Mouse (Mus musculus) C2C12 (cell line): ENCODE measurements around the gene Gm8947. TPM values are rescaled to one million over a fixed set of nuclear protein-coding genes. Genes with fewer than 3 reads are reported as not detected.
"Not testable (repeated sequence)": the region's sequence is repeated elsewhere in the genome, so short reads cannot be mapped to it uniquely, and the experiment has no call there.

Source experiments
- H3K27me3 ChIP-seq: one replicate; pipeline ENCODE4 v1.6.1; 2011; ENCODE audit not compliant: control insufficient read depth, insufficient read depth, insufficient read length
- H3K36me3 ChIP-seq: one replicate; pipeline ENCODE4 v1.6.1; 2011; ENCODE audit not compliant: control insufficient read depth, insufficient read depth
- H3K4me3 ChIP-seq: one replicate; pipeline ENCODE4 v1.5.1; 2011; ENCODE audit warnings: mild to moderate bottlenecking, control low read depth; ENCODE audit not compliant: poor library complexity, insufficient read depth, severe bottlenecking
- H3K79me2 ChIP-seq: one replicate; pipeline ENCODE4 v1.6.1; 2011; ENCODE audit not compliant: control insufficient read depth, insufficient read depth
- H3K79me3 ChIP-seq: one replicate; pipeline ENCODE4 v1.6.1; 2011; ENCODE audit warnings: low read depth, control low read depth
- H3ac ChIP-seq: one replicate; pipeline ENCODE3; 2011; ENCODE audit warnings: low read depth; ENCODE audit not compliant: control insufficient read depth, insufficient read length
- CEBPB ChIP-seq: IDR thresholded peaks from one replicate; pipeline ENCODE4 v1.6.1; 2011; ENCODE audit warnings: low read depth, mild to moderate bottlenecking, control low read depth, moderate library complexity
- CTCF ChIP-seq: IDR thresholded peaks from one replicate; pipeline ENCODE4 v1.5.1; 2011; ENCODE audit not compliant: control insufficient read depth, insufficient read depth, insufficient read length
- FOSL1 ChIP-seq: IDR thresholded peaks from one replicate; pipeline ENCODE4 v1.8.0; 2011; ENCODE audit warnings: mild to moderate bottlenecking, low read length; ENCODE audit not compliant: poor library complexity, insufficient read depth, severe bottlenecking
- MAX ChIP-seq: IDR thresholded peaks from one replicate; pipeline ENCODE4 v1.6.1; 2011; ENCODE audit warnings: mild to moderate bottlenecking, control low read depth
- MYOD1 ChIP-seq: IDR thresholded peaks from one replicate; pipeline ENCODE4 v1.6.1; 2011; ENCODE audit warnings: low read depth; ENCODE audit not compliant: control insufficient read depth, insufficient read length
- MYOG ChIP-seq: IDR thresholded peaks from one replicate; pipeline ENCODE4 v1.6.1; 2011; ENCODE audit not compliant: control insufficient read depth, insufficient read length; ENCODE audit errors: extremely low read depth
- USF1 ChIP-seq: IDR thresholded peaks from one replicate; pipeline ENCODE4 v1.6.1; 2011; ENCODE audit warnings: low read depth, mild to moderate bottlenecking, control low read depth, moderate library complexity
- polyA plus RNA-seq: library from polyadenylated mRNA; unstranded; fragments of >200 nt; fragmentation: generic; extraction: Trizol; gene quantifications from one replicate; pipeline ENCODE4 v1.2.1, GENCODE M21; 2012; ENCODE audit warnings: missing spikeins

The Gm8947 gene
- polyA plus RNA-seq, 1 experiment: 0.05 TPM

DNA sequence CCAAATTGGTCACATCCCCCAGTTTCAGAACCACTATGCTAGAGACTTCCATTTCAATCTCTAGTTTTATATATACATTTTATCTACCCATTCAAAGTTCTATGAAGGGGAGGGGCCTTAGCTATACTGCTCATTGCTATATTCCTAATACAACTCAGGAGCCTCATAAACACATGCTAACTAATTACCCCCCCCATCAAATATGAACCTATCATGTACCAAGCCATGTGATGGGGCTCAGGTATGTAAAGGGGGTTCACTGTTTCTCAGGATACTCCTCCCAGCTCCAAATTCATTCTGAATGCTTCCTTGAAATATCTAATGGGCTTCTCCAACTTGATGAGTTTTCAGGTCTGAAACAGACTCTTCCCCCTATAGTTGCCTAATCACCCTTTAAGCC lies 8.4 kb downstream of the Gm8947 start:
- H3K4me3 ChIP-seq, H3K79me2 ChIP-seq, H3ac ChIP-seq, H3K79me3 ChIP-seq, H3K27me3 ChIP-seq, H3K36me3 ChIP-seq: not testable (repeated sequence)

DNA sequence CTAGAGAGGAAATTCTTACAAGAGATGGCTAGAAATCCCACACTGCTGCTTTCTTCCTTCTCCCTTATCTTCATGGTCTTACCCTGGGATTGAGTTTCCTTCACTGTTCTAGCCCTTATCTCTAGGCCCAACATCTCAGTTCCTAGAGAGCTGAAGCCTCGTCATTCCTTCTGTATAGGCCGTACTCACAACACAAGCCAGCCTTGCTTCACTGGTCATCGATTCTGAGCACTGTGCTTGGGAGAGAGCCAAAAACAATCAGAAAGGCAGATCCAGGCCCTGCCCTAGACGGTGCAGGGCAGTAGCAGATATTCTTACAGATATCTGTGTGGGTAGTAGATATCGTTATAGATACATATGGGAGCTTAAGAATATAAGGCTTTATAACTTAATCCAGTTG lies 10.6 kb downstream of the Gm8947 start:
- H3K27me3 ChIP-seq, H3K36me3 ChIP-seq, H3K79me2 ChIP-seq, H3K79me3 ChIP-seq, H3ac ChIP-seq, H3K4me3 ChIP-seq: not testable (repeated sequence)

DNA sequence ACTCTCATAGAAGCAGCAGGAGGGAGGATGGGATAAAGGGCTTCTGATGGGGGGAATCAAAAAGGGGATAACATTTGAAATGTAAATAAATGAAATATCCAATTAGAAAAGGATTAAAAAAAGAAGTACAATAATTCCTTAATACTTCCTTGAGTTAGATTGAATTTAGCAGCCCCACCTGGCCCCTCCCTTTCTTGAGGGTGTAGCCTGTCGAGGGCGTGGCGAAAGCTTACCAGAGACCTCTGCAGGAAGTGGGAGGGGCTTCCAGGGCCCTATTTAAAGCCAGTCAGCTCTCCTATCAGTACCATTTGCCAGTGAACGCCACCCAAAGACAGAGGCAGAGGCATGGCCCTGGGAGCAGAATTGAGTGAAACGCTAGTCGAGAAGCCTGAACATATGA lies 11.6 kb downstream of the Gm8947 start, which contains the start of gene 3110040M04Rik:
3110040M04Rik (plus strand) TSS at position 304 of the 400 bp plus-strand sequence.
- H3K27me3 ChIP-seq, H3K79me2 ChIP-seq, H3K79me3 ChIP-seq, H3ac ChIP-seq, H3K4me3 ChIP-seq, H3K36me3 ChIP-seq: not testable (repeated sequence)

DNA sequence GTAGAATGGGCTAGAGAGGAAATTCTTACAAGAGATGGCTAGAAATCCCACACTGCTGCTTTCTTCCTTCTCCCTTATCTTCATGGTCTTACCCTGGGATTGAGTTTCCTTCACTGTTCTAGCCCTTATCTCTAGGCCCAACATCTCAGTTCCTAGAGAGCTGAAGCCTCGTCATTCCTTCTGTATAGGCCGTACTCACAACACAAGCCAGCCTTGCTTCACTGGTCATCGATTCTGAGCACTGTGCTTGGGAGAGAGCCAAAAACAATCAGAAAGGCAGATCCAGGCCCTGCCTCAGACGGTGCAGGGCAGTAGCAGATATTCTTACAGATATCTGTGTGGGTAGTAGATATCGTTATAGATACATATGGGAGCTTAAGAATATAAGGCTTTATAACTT lies 16.3 kb downstream of the Gm8947 start:
- H3K79me3 ChIP-seq, H3K27me3 ChIP-seq, H3K36me3 ChIP-seq, H3K4me3 ChIP-seq, H3K79me2 ChIP-seq, H3ac ChIP-seq: not testable (repeated sequence)

DNA sequence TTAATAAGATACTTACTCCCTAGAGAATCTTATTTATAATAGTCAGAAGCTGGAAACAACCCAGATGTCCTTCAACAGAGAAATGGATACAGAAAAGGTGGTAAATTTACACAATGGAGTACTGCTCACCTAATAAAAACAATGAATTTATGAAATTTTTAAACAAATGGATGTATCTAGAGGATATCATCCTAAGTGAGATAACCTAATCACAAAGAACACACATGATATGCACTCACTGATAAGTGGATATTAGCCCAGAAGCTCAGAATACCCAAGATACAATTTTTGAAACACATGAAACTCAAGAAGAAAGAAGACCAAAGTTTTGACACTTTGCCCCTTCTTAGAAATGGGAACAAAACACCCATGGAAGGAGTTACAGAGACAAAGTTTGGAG lies 16.8 kb downstream of the Gm8947 start:
- H3K79me3 ChIP-seq, H3K27me3 ChIP-seq, H3K79me2 ChIP-seq, H3K36me3 ChIP-seq, H3ac ChIP-seq, H3K4me3 ChIP-seq: not testable (repeated sequence)

DNA sequence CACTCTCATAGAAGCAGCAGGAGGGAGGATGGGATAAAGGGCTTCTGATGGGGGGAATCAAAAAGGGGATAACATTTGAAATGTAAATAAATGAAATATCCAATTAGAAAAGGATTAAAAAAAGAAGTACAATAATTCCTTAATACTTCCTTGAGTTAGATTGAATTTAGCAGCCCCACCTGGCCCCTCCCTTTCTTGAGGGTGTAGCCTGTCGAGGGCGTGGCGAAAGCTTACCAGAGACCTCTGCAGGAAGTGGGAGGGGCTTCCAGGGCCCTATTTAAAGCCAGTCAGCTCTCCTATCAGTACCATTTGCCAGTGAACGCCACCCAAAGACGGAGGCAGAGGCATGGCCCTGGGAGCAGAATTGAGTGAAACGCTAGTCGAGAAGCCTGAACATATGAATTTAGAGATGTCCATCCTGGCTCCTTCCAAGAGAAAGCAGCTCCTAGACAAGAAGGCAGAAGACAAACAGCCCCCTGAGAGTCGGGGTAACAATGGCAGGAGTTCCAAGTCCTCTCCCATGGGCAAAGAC lies 17.7 kb downstream of the Gm8947 start, which contains the start of gene Gm47996:
Gm47996 (plus strand) TSS at position 308 of the 532 bp plus-strand sequence.
- not testable (repeated sequence) for H3K36me3 ChIP-seq, H3K27me3 ChIP-seq, H3K4me3 ChIP-seq, H3K79me3 ChIP-seq, H3K79me2 ChIP-seq, H3ac ChIP-seq

DNA sequence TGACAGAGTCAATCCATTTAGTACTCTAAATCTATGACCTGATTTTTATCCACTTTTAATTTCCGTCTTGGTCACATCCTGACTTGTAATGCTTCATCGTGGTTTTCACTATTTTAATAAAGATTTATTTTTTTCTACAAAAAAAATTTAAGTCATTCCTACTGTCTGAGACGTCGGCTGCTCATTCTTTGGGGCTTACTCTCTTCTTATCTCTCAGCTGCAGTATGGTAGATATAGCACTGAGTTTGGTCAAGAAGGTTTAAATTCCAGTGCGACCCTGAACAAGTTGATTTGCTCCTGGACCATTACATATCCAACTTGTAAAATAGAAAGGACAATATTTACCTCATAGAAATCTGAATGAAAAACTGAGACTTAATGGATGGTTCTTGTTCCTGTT lies 19.5 kb downstream of the Gm8947 start:
- not testable (repeated sequence) for H3K36me3 ChIP-seq, H3K4me3 ChIP-seq, H3K27me3 ChIP-seq, H3K79me2 ChIP-seq, H3ac ChIP-seq, H3K79me3 ChIP-seq

DNA sequence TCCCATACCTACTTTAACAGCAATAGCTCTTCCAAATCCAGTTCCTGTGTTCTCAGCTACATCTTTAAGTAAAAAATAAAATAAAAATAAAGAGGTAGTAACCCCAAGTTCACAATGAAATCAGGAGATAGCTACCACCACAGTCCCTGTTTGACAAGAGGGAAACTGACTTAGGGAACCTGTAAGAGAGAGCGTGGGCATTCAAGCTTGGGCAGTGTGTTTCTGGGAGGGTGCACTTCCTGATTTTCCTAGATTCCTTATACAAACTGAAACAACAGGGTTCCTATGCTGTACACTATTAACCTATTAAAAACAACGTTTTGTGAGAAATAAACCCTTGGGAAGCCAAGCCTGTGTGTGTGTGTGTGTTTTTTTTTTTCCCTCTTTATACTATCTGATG lies 22.7 kb downstream of the Gm8947 start:
- TF ChIP-seq USF1 (no peak), FOSL1 (no peak), MYOD1 (no peak), MAX (no peak), MYOG (no peak), CEBPB (no peak), CTCF (no peak)
- Histone ChIP-seq H3K79me2 (no peaks in the 10 kb centered on the region), H3K79me3 (no peaks in the 10 kb centered on the region), H3ac (no peak overlapping the region), H3K27me3 (no peaks in the 10 kb centered on the region), H3K4me3 (no peak overlapping the region), H3K36me3 (no peaks in the 10 kb centered on the region)
